Comparison of ENCODE assay signal across 8 mouse cellular contexts in genomic region chr9:100454664-100454993, GRCm38 (mm10). TPM values are rescaled to one million over a fixed set of nuclear protein-coding genes. Genes with fewer than 3 reads are reported as not detected.
DNase-seq lines count a peak whose midpoint lies in the region; ATAC-seq lines count a peak whose summit lies in the region.

No protein-coding gene starts in this region.

- ATAC-seq in lung, embryonic 15.5 days (ENCODE audit: borderline replicate concordance, extremely low read depth, low FRiP score, low TSS enrichment) = no peak; the same call in 1 of the 2 replicates
- no peak for ATAC-seq in forebrain, embryonic 11.5 days (replicated peaks; ENCODE audit: low FRiP score)
- no peak; the same call in 1 of the 2 replicates for ATAC-seq in stomach, embryonic 15.5 days (ENCODE audit: insufficient read depth, low FRiP score, low read depth)

- WGBS in lung, embryonic 15.5 days = 7% methylated on average over 9 of the region's 9 CpGs
- WGBS in forebrain, embryonic 11.5 days = 23% methylated on average over 9 of the region's 9 CpGs
- 18% methylated on average over 9 of the region's 9 CpGs for WGBS in stomach, embryonic 15.5 days

- H3K4me3 ChIP-seq in lung, embryonic 15.5 days = peak overlapping the region; percentile 47
- peak overlapping the region; percentile 13 for H3K4me3 ChIP-seq in forebrain, embryonic 11.5 days (ENCODE audit: low read depth, low read length)
- H3K4me3 ChIP-seq in stomach, embryonic 15.5 days (replicated peaks) = peak overlapping the region; percentile 43

- H3K36me3 ChIP-seq in lung, embryonic 15.5 days = no peaks in the 10 kb centered on the region
- H3K36me3 ChIP-seq in forebrain, embryonic 11.5 days (ENCODE audit: control insufficient read depth, insufficient read depth, low read length) = no peaks in the 10 kb centered on the region
- no peaks in the 10 kb centered on the region for H3K36me3 ChIP-seq in stomach, embryonic 15.5 days

- H3K9ac ChIP-seq in lung, embryonic 15.5 days = peak overlapping the region; percentile 42
- peak overlapping the region; percentile 3 for H3K9ac ChIP-seq in forebrain, embryonic 11.5 days (ENCODE audit: low read length)
- peak overlapping the region; percentile 29 for H3K9ac ChIP-seq in stomach, embryonic 15.5 days

- no peak overlapping the region for H3K27ac ChIP-seq in lung, embryonic 15.5 days
- no peak overlapping the region for H3K27ac ChIP-seq in forebrain, embryonic 11.5 days (ENCODE audit: low read depth, low read length)
- H3K27ac ChIP-seq in stomach, embryonic 15.5 days = no peak overlapping the region

- H3K4me2 ChIP-seq in lung, embryonic 15.5 days = peak overlapping the region; percentile 83
- peak overlapping the region; percentile 49 for H3K4me2 ChIP-seq in forebrain, embryonic 11.5 days (ENCODE audit: low read depth, low read length, severe bottlenecking)
- peak overlapping the region; percentile 81 for H3K4me2 ChIP-seq in stomach, embryonic 15.5 days

- peaks cover 22% of the 10 kb centered on the region for H3K4me1 ChIP-seq in lung, embryonic 15.5 days
- no peaks in the 10 kb centered on the region; the same call in 1 of the 2 replicates for H3K4me1 ChIP-seq in forebrain, embryonic 11.5 days (replicated peaks; ENCODE audit: control insufficient read depth, insufficient read depth, low read length)
- H3K4me1 ChIP-seq in stomach, embryonic 15.5 days = peaks cover 8% of the 10 kb centered on the region; the same call in 1 of the 2 replicates

- no peak for DNase-seq in lung, postnatal 4 days
- DNase-seq in forebrain, embryonic 11.5 days (ENCODE audit: low spot score) = no peak
- DNase-seq in liver = peak; percentile 16
- DNase-seq in cerebellum, adult 8-10 months = no peak
- no peak for DNase-seq in ovary, postnatal 14 days (ENCODE audit: low spot score)
- no peak for DNase-seq in layer of hippocampus, postnatal 25 days (ENCODE audit: extremely low spot score in 1 of 2, low spot score in 1 of 2)

- H3K9me3 ChIP-seq in lung, embryonic 15.5 days = no peaks in the 10 kb centered on the region
- H3K9me3 ChIP-seq in forebrain, embryonic 11.5 days (ENCODE audit: control insufficient read depth, low read length) = no peaks in the 10 kb centered on the region
- no peaks in the 10 kb centered on the region for H3K9me3 ChIP-seq in stomach, embryonic 15.5 days

- H3K27me3 ChIP-seq in lung, embryonic 15.5 days = no peaks in the 10 kb centered on the region
- no peaks in the 10 kb centered on the region for H3K27me3 ChIP-seq in forebrain, embryonic 11.5 days (ENCODE audit: control insufficient read depth, insufficient read depth, low read length)
- H3K27me3 ChIP-seq in stomach, embryonic 15.5 days (replicated peaks) = no peaks in the 10 kb centered on the region

RNA-seq across cellular contexts. Expression of gene Il20rb, which starts 32.0 kb away (rescaled TPM):
- 1.4 and 1.5 TPM in 2 replicates for polyA plus RNA-seq in lung, embryonic 15.5 days (2015; fragmentation: Nextera tagmentation; extraction: Ambion mirVana)
- 1.0 and 1.3 TPM in 2 replicates for polyA plus RNA-seq in forebrain, embryonic 11.5 days (2014; fragmentation: Nextera tagmentation; extraction: Ambion mirVana)
- 1.4 TPM in 2 replicates for polyA plus RNA-seq in stomach, embryonic 15.5 days (2015; fragmentation: Nextera tagmentation; extraction: Ambion mirVana)
- 1 to 10 TPM; 3.8 to 4.1 TPM for total RNA-seq in layer of hippocampus, postnatal 25 days (2021)
